Mouse (Mus musculus): Measurements from ENCODE around the gene Tab1. TPM values are rescaled to one million over a fixed set of nuclear protein-coding genes. Genes with fewer than 3 reads are reported as not detected.
"Not testable (repeated sequence)": the region's sequence is repeated elsewhere in the genome, so short reads cannot be mapped to it uniquely, and the experiment has no call there.

Gene Tab1
- total RNA-seq, 1 experiment from 2014 or later = 11.6 TPM

GRCm38 (mm10) chr15:80101503-80101902 is 31.4 kb upstream of the Tab1 start:
- no peak for ATAC-seq (replicated peaks; ENCODE audit: insufficient number of reproducible peaks, low FRiP score, low TSS enrichment, poor library complexity, severe bottlenecking)

GRCm38 (mm10) chr15:80102495-80102894 is 30.4 kb upstream of the Tab1 start:
- ATAC-seq (replicated peaks; ENCODE audit: insufficient number of reproducible peaks, low FRiP score, low TSS enrichment, poor library complexity, severe bottlenecking) = no peak

- no peak for ATAC-seq (replicated peaks; ENCODE audit: insufficient number of reproducible peaks, low FRiP score, low TSS enrichment, poor library complexity, severe bottlenecking)
Measured at GRCm38 (mm10) chr15:80105490-80106410, 27.2 kb upstream of the Tab1 start.

GRCm38 (mm10) chr15:80107143-80107542 is 25.8 kb upstream of the Tab1 start:
- ATAC-seq (replicated peaks; ENCODE audit: insufficient number of reproducible peaks, low FRiP score, low TSS enrichment, poor library complexity, severe bottlenecking) = no peak

- no peak for ATAC-seq (replicated peaks; ENCODE audit: insufficient number of reproducible peaks, low FRiP score, low TSS enrichment, poor library complexity, severe bottlenecking)
Measured at GRCm38 (mm10) chr15:80107575-80107974, 25.4 kb upstream of the Tab1 start.

GRCm38 (mm10) chr15:80111436-80111835 is 21.5 kb upstream of the Tab1 start:
- no peak for ATAC-seq (replicated peaks; ENCODE audit: insufficient number of reproducible peaks, low FRiP score, low TSS enrichment, poor library complexity, severe bottlenecking)

GRCm38 (mm10) chr15:80112499-80112898 is 20.4 kb upstream of the Tab1 start:
- ATAC-seq (replicated peaks; ENCODE audit: insufficient number of reproducible peaks, low FRiP score, low TSS enrichment, poor library complexity, severe bottlenecking) = no peak

GRCm38 (mm10) chr15:80114414-80114813 is 18.5 kb upstream of the Tab1 start:
- ATAC-seq (replicated peaks; ENCODE audit: insufficient number of reproducible peaks, low FRiP score, low TSS enrichment, poor library complexity, severe bottlenecking) = no peak

GRCm38 (mm10) chr15:80115256-80115655 is 17.7 kb upstream of the Tab1 start:
- ATAC-seq (replicated peaks; ENCODE audit: insufficient number of reproducible peaks, low FRiP score, low TSS enrichment, poor library complexity, severe bottlenecking) = no peak

GRCm38 (mm10) chr15:80115866-80116794 is 16.8 kb upstream of the Tab1 start:
- ATAC-seq (replicated peaks; ENCODE audit: insufficient number of reproducible peaks, low FRiP score, low TSS enrichment, poor library complexity, severe bottlenecking) = no peak

GRCm38 (mm10) chr15:80117154-80117553 is 15.8 kb upstream of the Tab1 start:
- ATAC-seq (replicated peaks; ENCODE audit: insufficient number of reproducible peaks, low FRiP score, low TSS enrichment, poor library complexity, severe bottlenecking) = peak; percentile 66

GRCm38 (mm10) chr15:80119076-80119475 is 13.9 kb upstream of the Tab1 start:
- no peak for ATAC-seq (replicated peaks; ENCODE audit: insufficient number of reproducible peaks, low FRiP score, low TSS enrichment, poor library complexity, severe bottlenecking)

- no peak for ATAC-seq (replicated peaks; ENCODE audit: insufficient number of reproducible peaks, low FRiP score, low TSS enrichment, poor library complexity, severe bottlenecking)
Measured at GRCm38 (mm10) chr15:80121721-80122325, 11.1 kb upstream of the Tab1 start.

- ATAC-seq (replicated peaks; ENCODE audit: insufficient number of reproducible peaks, low FRiP score, low TSS enrichment, poor library complexity, severe bottlenecking) = not testable (repeated sequence)
Measured at GRCm38 (mm10) chr15:80122431-80122830, 10.5 kb upstream of the Tab1 start.

GRCm38 (mm10) chr15:80124651-80125050 is 8.3 kb upstream of the Tab1 start:
- no peak for ATAC-seq (replicated peaks; ENCODE audit: insufficient number of reproducible peaks, low FRiP score, low TSS enrichment, poor library complexity, severe bottlenecking)

GRCm38 (mm10) chr15:80127191-80127590 is 5.7 kb upstream of the Tab1 start:
- ATAC-seq (replicated peaks; ENCODE audit: insufficient number of reproducible peaks, low FRiP score, low TSS enrichment, poor library complexity, severe bottlenecking) = no peak

- no peak for ATAC-seq (replicated peaks; ENCODE audit: insufficient number of reproducible peaks, low FRiP score, low TSS enrichment, poor library complexity, severe bottlenecking)
Measured at GRCm38 (mm10) chr15:80129982-80130381, 2.9 kb upstream of the Tab1 start.

GRCm38 (mm10) chr15:80130689-80131088 is 2.2 kb upstream of the Tab1 start:
- no peak for ATAC-seq (replicated peaks; ENCODE audit: insufficient number of reproducible peaks, low FRiP score, low TSS enrichment, poor library complexity, severe bottlenecking)

GRCm38 (mm10) chr15:80131421-80131820 is 1.5 kb upstream of the Tab1 start:
- no peak for ATAC-seq (replicated peaks; ENCODE audit: insufficient number of reproducible peaks, low FRiP score, low TSS enrichment, poor library complexity, severe bottlenecking)
